Mouse (Mus musculus) neural tube, embryonic 10.5 days (tissue): ENCODE data around the gene Rngtt.
"Not testable (repeated sequence)": the region's sequence is repeated elsewhere in the genome, so short reads cannot be mapped to it uniquely, and the experiment has no call there.

Source experiments
- DNase-seq: peaks from one replicate; pipeline ENCODE4 v3.0.0-alpha.2; 2017; ENCODE audit warnings: low spot score; ENCODE audit errors: extremely low spot score

The Rngtt gene

GRCm38 (mm10) chr4:33310840-33311437 lies 828 bp downstream of the Rngtt start:
- no peak for DNase-seq

DNA sequence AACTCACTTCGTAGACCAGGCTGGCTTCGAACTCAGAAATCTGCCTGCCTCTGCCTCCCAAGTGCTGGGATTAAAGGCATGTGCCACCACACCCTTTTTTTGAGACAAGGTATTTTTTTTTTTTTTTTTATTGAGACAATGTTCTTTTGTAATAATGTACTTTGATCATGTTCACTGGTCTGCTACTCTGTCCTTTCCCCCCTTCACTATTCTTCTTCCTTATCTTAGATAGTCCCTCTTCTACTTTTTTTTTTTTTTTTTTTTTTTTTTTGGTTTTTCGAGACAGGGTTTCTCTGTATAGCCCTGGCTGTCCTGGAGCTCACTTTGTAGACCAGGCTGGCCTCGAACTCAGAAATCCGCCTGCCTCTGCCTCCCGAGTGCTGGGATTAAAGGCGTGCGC lies 4.0 kb downstream of the Rngtt start:
- not testable (repeated sequence) for DNase-seq

GRCm38 (mm10) chr4:33315840-33316239 lies 5.7 kb downstream of the Rngtt start:
- no peak for DNase-seq

DNA sequence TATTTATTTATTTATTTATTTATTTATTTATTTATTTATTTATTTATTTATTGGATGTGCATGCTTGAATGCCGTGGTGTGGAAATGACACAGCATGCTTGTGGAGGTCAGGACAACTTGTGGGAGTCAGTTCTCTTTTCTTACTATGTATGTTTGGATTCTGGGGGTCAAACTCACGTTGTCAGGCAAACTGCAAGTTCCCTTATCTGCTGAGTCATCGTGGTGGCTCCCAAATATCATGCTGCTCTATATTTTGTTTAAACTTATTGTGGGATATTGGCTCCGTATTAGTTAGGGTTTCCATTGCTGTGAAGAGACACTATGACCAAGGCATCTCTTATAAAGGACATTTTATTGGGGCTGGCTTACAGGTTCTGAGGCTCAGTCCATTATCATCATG lies 21.0 kb downstream of the Rngtt start:
- DNase-seq, result no peak

DNA sequence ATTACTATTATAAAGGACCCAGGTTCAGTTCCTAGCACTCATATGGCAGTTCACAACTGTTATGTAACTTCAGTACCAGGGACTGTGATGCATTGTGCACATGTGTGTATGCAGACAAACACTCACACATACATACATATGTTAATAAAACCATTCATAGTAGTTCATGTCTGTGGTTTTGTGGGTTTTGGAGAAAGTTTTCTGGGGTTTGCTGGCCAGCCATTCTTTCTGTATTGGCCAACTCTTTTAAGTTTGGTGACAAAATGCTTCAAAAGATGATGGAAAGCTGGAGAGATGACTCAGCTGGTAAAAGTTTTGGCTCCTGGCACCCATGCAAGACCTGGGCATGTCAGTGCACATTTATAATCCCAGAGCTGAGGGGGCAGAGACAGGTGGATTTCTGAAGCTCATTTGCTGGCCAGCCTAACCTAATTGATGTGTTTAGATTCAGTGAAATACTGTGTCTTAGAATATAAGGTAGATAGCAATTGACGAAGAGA lies 22.9 kb downstream of the Rngtt start:
- no peak for DNase-seq

GRCm38 (mm10) chr4:33337999-33338398 lies 27.9 kb downstream of the Rngtt start:
- no peak for DNase-seq

DNA sequence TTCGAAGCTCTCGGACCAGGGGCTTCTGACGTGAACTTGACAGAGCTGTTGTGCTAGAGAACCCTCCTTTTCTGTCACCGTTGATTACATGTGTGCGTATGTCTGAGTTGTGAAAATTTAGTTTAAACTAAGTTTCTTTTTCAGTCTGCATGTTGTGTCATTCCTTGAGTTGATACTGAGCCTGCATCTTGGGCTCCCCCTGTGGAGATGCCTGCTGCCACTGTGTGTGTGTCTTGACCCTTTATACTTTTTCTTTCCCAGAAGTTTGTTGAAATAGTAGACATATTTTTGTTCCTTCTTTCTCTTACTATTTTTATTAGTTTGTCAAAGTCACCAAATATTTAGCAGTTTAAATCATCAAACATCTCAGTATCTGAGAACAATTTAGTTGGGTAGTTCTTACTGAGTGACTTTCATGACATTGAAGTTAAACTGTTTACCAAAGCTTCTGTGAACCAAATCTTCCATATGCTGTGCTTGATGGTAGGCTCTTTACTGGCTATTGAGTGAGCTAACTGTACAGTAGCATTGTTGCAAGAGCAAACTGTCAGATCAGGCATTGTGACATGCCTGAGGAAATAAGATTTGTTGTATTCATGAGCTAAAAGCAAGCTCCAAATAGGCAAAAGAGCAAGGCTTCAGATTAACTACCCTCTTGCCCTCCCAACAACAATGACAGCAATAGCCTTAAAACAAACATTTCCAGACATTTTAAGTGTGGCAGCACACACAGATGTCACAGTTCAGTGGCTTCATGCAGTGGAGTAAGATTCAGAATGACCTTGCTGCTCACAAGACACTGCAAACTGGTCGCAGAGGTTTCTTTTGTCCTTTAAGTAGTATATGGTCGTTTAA lies 33.0 kb downstream of the Rngtt start:
- DNase-seq, result no peak

DNA sequence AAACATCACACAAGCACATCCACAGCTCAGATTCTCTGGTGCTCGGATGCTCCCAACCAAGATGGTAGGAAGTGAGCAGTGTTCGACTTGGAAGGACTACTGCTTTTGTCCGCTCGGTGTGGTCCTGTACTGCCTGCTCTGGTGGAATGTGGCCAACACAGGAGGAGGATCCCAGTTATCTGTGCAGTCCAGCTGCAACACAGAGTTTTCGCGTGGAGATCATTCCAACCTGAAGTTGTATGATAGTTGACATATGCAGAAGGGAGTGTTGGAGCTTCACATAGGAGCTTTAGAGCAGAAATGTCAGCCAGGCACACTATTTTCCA lies 33.6 kb downstream of the Rngtt start:
- no peak for DNase-seq

- no peak for DNase-seq
Observed at GRCm38 (mm10) chr4:33363451-33363850, 53.3 kb downstream of the Rngtt start.

- DNase-seq, result no peak
Observed at GRCm38 (mm10) chr4:33374916-33375315, 64.8 kb downstream of the Rngtt start.

GRCm38 (mm10) chr4:33377642-33378041 lies 67.5 kb downstream of the Rngtt start:
- DNase-seq, result no peak

- DNase-seq, result no peak
Observed at GRCm38 (mm10) chr4:33378894-33379293, 68.8 kb downstream of the Rngtt start.

GRCm38 (mm10) chr4:33388899-33389298 lies 78.8 kb downstream of the Rngtt start:
- DNase-seq, result no peak

DNA sequence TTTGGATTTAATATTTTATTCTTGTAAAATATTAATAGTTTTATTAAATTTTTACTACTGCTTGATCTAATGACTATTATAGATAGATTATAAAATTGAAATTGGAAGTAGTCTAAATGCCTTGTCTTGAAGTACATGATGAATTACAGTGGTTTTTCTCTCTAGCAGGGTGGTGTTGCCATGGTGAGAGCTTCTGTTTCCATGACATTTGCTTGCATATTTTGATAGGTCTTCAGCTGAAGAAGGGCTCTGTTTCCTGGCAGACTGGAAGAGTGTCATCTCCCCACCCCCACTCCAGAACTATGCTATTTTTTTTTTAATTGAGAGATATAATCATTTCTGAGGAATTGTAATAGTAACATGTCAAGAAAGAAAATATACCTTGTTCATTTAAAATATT lies 80.5 kb downstream of the Rngtt start:
- DNase-seq, result no peak

DNA sequence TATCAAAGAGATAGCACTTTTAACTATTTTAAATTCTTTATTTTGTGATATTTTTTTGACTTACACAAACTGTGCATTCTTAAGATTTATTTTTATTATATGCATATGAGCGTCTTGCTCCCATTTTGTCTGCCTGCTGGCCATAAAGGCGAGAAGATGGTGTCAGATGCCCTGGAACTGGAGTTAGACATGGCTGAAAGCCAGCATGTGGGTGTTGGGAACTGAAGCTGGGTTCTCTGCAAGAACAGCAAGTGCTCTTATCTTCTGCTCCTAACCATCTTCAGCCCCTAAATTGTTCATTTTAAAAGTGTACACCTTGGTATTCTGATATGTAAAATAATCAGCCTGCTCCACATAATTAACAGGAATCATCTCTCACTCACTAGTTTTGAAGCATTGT lies 83.3 kb downstream of the Rngtt start:
- no peak for DNase-seq

DNA sequence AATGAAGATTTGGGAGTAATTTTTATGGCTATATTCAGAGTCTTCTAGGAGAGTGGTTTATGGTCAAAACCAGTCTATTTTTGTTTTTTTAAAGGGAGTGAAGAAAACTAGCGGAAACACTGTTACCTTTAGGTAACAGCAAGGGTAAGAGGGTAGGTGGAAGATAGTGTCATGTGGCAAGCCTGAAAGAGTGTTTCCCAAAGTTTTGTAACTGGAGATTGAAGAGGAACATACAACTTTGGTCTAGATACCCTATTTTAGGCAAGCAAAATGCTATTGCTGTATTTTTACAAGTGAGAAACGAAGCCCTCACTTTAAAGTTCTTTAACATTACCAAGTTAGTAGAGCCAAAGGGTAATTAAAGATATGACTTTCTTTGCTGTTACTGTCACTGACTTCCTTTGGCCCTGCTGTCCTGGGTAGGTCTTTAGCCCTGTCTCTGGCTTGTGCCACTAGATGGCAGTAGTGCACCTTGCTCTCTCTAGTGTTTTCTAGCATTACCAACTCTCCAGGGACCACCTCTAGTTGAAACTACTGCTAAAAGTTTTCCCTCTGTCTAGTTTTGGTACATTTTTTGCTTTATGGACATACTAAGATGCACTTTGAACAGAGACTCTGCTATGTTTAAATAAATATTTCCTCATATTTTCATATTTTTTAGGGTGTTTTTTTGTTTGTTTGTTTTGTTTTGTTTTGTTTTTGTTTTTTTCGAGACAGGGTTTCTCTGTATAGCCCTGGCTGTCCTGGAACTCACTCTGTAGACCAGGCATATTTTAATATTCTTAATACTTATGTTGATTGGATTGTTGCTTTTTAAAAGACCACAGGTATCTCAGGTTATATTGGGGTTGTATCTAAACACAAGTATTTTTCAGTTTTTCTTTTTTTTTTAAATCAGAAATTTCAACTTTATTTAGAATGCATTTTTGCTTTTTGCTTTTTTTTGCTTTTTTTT lies 86.4 kb downstream of the Rngtt start:
- peak; percentile 79 for DNase-seq

- no peak for DNase-seq
Observed at GRCm38 (mm10) chr4:33405723-33406293, 95.7 kb downstream of the Rngtt start.

GRCm38 (mm10) chr4:33413791-33414190 lies 103.7 kb downstream of the Rngtt start:
- DNase-seq, result no peak

DNA sequence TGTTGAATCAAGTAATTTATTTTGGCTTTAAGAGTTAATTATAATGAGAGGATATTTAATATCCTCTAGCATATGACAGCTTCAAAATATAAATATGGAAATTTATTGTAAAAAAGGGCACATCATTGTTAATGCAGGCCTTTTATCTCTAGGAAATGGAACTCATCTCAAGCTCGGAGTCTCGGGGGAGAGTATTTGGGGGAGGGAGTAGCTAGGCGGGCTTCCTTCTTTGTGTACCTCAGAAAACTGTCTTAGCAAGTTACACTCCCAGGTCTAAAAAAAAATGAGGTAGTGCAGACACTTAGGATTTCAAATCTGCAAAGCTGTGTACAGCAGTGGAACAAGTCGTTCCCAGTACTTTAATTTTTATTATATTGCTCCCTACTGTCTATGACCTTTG lies 104.7 kb downstream of the Rngtt start:
- no peak for DNase-seq

DNA sequence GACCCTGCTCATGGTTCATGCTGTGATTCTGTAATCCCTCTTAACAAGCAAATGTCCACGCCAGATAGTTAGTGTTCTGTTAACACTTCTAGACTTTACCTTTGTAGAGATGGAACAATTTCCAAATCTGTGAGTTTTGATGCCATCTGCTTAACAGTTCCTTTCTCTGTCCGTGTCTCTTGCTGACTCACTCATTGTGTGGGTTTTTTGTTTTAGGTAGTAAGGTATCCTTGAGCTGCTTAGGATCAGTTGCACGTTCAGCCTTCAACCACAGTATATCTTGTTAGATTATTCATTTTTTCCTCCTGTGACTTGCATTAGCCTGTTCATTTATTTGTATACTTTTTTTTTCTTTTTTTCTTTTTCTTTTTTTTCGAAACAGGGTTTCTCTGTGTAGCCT lies 107.3 kb downstream of the Rngtt start:
- DNase-seq, result no peak

DNA sequence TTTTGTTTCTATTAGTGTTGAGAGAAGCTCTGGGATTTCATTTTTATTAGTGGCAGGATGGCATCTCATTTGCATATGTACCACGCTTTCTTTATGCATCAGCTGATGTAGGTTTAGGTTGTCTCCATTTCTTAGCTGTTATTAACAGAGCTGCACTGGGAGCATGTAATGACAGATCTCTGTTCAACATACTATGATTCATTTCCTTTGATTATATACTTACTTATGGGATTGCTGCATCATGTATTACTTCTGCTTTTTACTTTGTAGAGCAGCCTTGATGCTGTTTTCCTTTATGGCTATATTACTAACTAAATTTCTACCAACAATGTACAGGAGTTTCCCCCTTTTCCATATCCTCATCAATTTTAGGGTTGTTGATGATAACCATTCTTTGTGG lies 109.5 kb downstream of the Rngtt start:
- no peak for DNase-seq

- no peak for DNase-seq
Observed at GRCm38 (mm10) chr4:33428856-33429255, 118.7 kb downstream of the Rngtt start.
